Mouse (Mus musculus) heart, embryonic 11.5 days (tissue): ENCODE data around the gene Invs. TPM values are rescaled to one million over a fixed set of nuclear protein-coding genes. Genes with fewer than 3 reads are reported as not detected.

Experiments used
- ATAC-seq: fragments of 200-750 bp; cut with Nextera tagmentation; replicated peaks from 2 replicates; pipeline ENCODE4 v1.8.0; 2017; ENCODE audit warnings: moderate library complexity; ENCODE audit not compliant: insufficient number of reproducible peaks, low FRiP score, low TSS enrichment
- H3K27ac ChIP-seq: fragments of 300-500 bp; sonication (generic); 2 replicates; pipeline ENCODE4 v1.5.1; 2014; ENCODE audit warnings: mild to moderate bottlenecking, low read depth, low read length
- H3K27me3 ChIP-seq: fragments of 300-500 bp; sonication (generic); 2 replicates; pipeline ENCODE4 v1.6.1; 2014; ENCODE audit warnings: mild to moderate bottlenecking, low read length, mixed read lengths; ENCODE audit not compliant: control insufficient read depth, insufficient read depth
- H3K36me3 ChIP-seq: fragments of 300-500 bp; sonication (generic); 2 replicates; pipeline ENCODE4 v1.6.1; 2014; ENCODE audit warnings: mild to moderate bottlenecking, low read length, moderate library complexity, mixed read lengths; ENCODE audit not compliant: control insufficient read depth, insufficient read depth
- H3K4me1 ChIP-seq: fragments of 300-500 bp; sonication (generic); 2 replicates; pipeline ENCODE4 v1.6.1; 2014; ENCODE audit warnings: low read length; ENCODE audit not compliant: control insufficient read depth, insufficient read depth
- H3K4me2 ChIP-seq: fragments of 300-500 bp; sonication (generic); 2 replicates; pipeline ENCODE4 v1.6.1; 2014; ENCODE audit warnings: mild to moderate bottlenecking, moderate library complexity
- H3K4me3 ChIP-seq: fragments of 300-500 bp; sonication (generic); 2 replicates; pipeline ENCODE4 v1.5.1; 2014; ENCODE audit warnings: low read depth, low read length
- H3K9ac ChIP-seq: fragments of 300-500 bp; sonication (generic); 2 replicates; pipeline ENCODE4 v1.6.1; 2014; ENCODE audit warnings: mild to moderate bottlenecking, low read depth, low read length, moderate library complexity
- H3K9me3 ChIP-seq: fragments of 300-500 bp; sonication (generic); replicated peaks from 2 replicates; pipeline ENCODE4 v1.6.1; 2016; ENCODE audit warnings: low read length; ENCODE audit not compliant: control insufficient read depth
- WGBS: fragments of 180-500 bp; shearing (Covaris S2); extraction: QIAGEN DNeasy Blood & Tissue Kit; methylation state at CpG from one replicate; pipeline ENCODE4 v1.1.7; 2014; ENCODE audit not compliant: insufficient replicate concordance; 5-methylcytosine and 5-hydroxymethylcytosine counted together
- polyA plus RNA-seq: library from polyadenylated mRNA; unstranded; fragments of >200 nt; fragmentation: Nextera tagmentation; extraction: Ambion mirVana; gene quantifications from 2 replicates; pipeline ENCODE4 v1.2.1, GENCODE M21; 2014

Gene Invs
- polyA plus RNA-seq, 1 experiment from 2014 or later = 4.3 TPM

GRCm38 (mm10) chr4:48287086-48287757, 7.7 kb downstream of the Invs start:
- ATAC-seq = no peak
- no peak overlapping the region for H3K27ac ChIP-seq
- H3K4me3 ChIP-seq = no peak overlapping the region
- H3K4me2 ChIP-seq = no peak overlapping the region
- 82% methylated on average over 5 of the region's 5 CpGs for WGBS
- no peaks in the 10 kb centered on the region for H3K36me3 ChIP-seq
- H3K4me1 ChIP-seq = no peaks in the 10 kb centered on the region
- H3K27me3 ChIP-seq = no peaks in the 10 kb centered on the region
- no peak overlapping the region for H3K9ac ChIP-seq
- H3K9me3 ChIP-seq = no peaks in the 10 kb centered on the region

GRCm38 (mm10) chr4:48314814-48315213, 35.3 kb downstream of the Invs start:
- no peak overlapping the region for H3K4me3 ChIP-seq
- H3K9ac ChIP-seq = no peak overlapping the region
- no peaks in the 10 kb centered on the region for H3K9me3 ChIP-seq
- H3K27ac ChIP-seq = no peak overlapping the region
- H3K27me3 ChIP-seq = no peaks in the 10 kb centered on the region
- no peaks in the 10 kb centered on the region for H3K36me3 ChIP-seq
- no peak overlapping the region for H3K4me2 ChIP-seq
- no peaks in the 10 kb centered on the region for H3K4me1 ChIP-seq
- 76% methylated on average over 3 of the region's 3 CpGs for WGBS
- no peak for ATAC-seq

- WGBS = 82% methylated on average over 3 of the region's 3 CpGs
- H3K4me2 ChIP-seq = no peak overlapping the region
- ATAC-seq = no peak
- no peaks in the 10 kb centered on the region for H3K9me3 ChIP-seq
- no peaks in the 10 kb centered on the region for H3K27me3 ChIP-seq
- H3K4me3 ChIP-seq = no peak overlapping the region
- no peak overlapping the region for H3K27ac ChIP-seq
- H3K9ac ChIP-seq = no peak overlapping the region
- H3K4me1 ChIP-seq = no peaks in the 10 kb centered on the region
- H3K36me3 ChIP-seq = no peaks in the 10 kb centered on the region
Observed at GRCm38 (mm10) chr4:48316036-48316435, 36.5 kb downstream of the Invs start.

GRCm38 (mm10) chr4:48321276-48321675, 41.7 kb downstream of the Invs start:
- no peak for ATAC-seq
- Histone ChIP-seq H3K4me2 (no peak overlapping the region), H3K9me3 (no peaks in the 10 kb centered on the region), H3K4me3 (no peak overlapping the region), H3K36me3 (no peaks in the 10 kb centered on the region), H3K27me3 (no peaks in the 10 kb centered on the region), H3K4me1 (no peaks in the 10 kb centered on the region), H3K27ac (no peak overlapping the region), H3K9ac (no peak overlapping the region)
- WGBS = 83% methylated on average over 1 of the region's 1 CpGs

- no peaks in the 10 kb centered on the region for H3K27me3 ChIP-seq
Observed at GRCm38 (mm10) chr4:48322095-48322494, 42.5 kb downstream of the Invs start.

GRCm38 (mm10) chr4:48327192-48327591, 47.6 kb downstream of the Invs start:
- H3K27me3 ChIP-seq = no peaks in the 10 kb centered on the region
- ATAC-seq = no peak
- no peak overlapping the region for H3K4me2 ChIP-seq
- no peaks in the 10 kb centered on the region for H3K36me3 ChIP-seq
- no peaks in the 10 kb centered on the region for H3K9me3 ChIP-seq
- H3K4me3 ChIP-seq = no peak overlapping the region
- no peaks in the 10 kb centered on the region for H3K4me1 ChIP-seq
- no peak overlapping the region for H3K27ac ChIP-seq
- no peak overlapping the region for H3K9ac ChIP-seq

More at GRCm38 (mm10) chr4:48322095-48322494, 42.5 kb downstream of the Invs start:
- H3K9ac ChIP-seq = no peak overlapping the region
- no peaks in the 10 kb centered on the region for H3K4me1 ChIP-seq
- no peaks in the 10 kb centered on the region for H3K9me3 ChIP-seq
- no peak overlapping the region for H3K4me2 ChIP-seq
- no peak overlapping the region for H3K27ac ChIP-seq
- H3K36me3 ChIP-seq = no peaks in the 10 kb centered on the region
- WGBS = 57% methylated on average over 1 of the region's 1 CpGs
- no peak for ATAC-seq
- no peak overlapping the region for H3K4me3 ChIP-seq

GRCm38 (mm10) chr4:48328042-48328441, 48.5 kb downstream of the Invs start:
- 57% methylated on average over 2 of the region's 2 CpGs for WGBS
- H3K27me3 ChIP-seq = no peaks in the 10 kb centered on the region
- ATAC-seq = no peak

GRCm38 (mm10) chr4:48332453-48333051, 53.0 kb downstream of the Invs start:
- ATAC-seq = no peak
- H3K4me1 ChIP-seq = no peaks in the 10 kb centered on the region
- H3K9me3 ChIP-seq = no peaks in the 10 kb centered on the region
- H3K27me3 ChIP-seq = no peaks in the 10 kb centered on the region
- H3K27ac ChIP-seq = no peak overlapping the region
- WGBS = 70% methylated on average over 6 of the region's 6 CpGs
- no peaks in the 10 kb centered on the region for H3K36me3 ChIP-seq
- no peak overlapping the region for H3K4me2 ChIP-seq
- no peak overlapping the region for H3K4me3 ChIP-seq
- no peak overlapping the region for H3K9ac ChIP-seq

More at GRCm38 (mm10) chr4:48328042-48328441, 48.5 kb downstream of the Invs start:
- Histone ChIP-seq H3K4me2 (no peak overlapping the region), H3K9me3 (no peaks in the 10 kb centered on the region), H3K27ac (no peak overlapping the region), H3K36me3 (no peaks in the 10 kb centered on the region), H3K4me3 (no peak overlapping the region), H3K4me1 (no peaks in the 10 kb centered on the region), H3K9ac (no peak overlapping the region)
